Mouse (Mus musculus): Measurements from ENCODE around the gene Atxn10.

The Atxn10 gene

DNA sequence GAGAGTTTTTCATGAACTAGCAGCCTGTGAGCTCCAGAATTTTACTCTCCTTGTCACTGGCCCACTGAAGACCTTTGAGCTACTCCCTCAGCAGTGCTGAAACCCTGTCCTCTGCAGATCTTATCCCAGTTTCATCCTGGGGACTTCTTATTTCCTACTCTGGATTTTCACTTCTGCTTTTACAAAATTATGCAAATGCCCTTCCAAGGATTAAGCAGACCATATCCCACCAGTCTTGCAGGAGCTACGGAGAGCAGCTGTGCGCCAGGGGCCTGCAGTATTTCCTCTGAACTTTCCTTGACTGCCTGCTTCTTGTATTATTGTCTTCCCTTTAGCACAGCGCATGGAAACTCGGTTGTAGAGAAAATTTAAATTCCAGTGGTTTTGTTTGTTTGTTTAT, 68.7 kb downstream of the Atxn10 start:
- no peak for ATAC-seq (ENCODE audit: low TSS enrichment)

DNA sequence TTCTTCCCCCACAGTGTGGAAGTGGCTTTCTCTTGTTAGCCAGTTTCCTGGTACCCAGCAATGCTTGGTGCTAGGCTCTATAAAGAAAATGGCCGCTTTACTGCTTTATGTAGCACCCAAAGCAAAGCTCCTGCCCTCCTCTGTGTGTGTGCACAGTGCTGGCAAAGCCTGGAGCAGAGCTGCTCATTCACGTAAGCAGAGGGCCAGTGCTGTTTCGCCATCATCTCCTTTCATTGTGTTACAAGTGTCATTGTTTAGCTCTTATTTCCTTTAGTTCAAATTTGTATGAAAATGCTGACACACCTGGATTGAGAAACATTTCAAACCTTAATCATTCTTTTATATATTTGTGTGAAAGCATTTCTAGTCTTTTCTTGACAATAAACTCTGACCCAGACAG, 69.5 kb downstream of the Atxn10 start:
- no peak for ATAC-seq (ENCODE audit: low TSS enrichment)

DNA sequence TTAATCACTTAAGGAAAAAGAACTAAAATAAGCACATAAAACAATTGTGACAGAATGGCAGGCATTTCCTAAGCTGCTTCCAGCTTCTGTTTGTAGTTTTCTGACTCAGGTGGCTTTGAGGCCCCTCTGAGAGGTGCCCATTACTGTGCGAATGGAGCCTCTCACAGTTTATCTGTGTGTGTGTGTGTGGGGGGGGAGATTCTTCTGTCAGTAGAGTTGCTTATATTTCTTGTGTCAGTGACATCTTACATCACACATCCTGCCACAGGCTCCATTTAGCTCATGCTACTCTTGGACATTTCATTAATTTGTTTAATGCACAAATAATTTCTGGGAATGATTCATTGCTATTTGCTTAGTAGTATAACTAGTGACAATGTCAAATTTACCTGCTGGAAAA, 70.8 kb downstream of the Atxn10 start:
- ATAC-seq (ENCODE audit: low TSS enrichment): no peak

DNA sequence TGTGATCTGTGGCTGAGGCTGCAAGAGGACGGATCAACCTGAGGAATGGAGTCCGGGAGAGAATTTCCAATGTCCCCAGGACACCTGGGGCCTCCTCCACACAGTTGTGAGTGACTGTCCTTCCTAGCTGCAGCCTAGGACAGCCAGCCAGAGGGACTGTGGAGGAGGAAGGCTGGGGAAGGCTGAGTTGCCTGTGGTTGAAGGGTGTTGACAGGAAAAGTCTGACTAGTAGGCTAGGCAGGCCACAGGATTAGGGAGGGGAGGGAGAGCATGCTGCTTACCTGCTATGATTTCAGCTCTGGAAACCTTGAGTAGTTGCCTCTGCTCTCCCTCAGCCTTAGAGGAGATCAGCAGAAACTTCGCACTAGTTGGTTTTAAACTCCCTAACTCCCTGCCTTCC, 71.3 kb downstream of the Atxn10 start:
- no peak for ATAC-seq (ENCODE audit: low TSS enrichment)

DNA sequence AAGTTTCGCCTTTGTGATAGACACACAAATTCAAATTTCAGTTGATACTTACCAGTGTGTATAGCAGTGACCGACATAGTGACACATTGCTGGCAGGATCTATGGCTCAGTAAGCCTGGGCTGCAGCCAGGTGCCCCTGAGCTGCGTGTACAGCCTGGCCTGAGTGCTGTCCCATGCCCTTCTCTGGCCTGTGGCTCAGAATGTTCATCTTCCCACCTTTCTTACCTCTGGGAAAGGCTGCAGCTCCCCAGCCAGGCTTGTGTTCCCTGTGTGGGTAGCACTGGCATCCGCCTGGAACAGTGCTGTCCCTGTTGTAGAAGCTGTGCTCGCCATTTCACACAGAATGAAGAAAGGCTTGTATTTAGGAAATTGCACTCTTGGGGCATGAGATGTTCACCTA, 72.7 kb downstream of the Atxn10 start:
- peak; percentile 87 for ATAC-seq (ENCODE audit: low TSS enrichment)

DNA sequence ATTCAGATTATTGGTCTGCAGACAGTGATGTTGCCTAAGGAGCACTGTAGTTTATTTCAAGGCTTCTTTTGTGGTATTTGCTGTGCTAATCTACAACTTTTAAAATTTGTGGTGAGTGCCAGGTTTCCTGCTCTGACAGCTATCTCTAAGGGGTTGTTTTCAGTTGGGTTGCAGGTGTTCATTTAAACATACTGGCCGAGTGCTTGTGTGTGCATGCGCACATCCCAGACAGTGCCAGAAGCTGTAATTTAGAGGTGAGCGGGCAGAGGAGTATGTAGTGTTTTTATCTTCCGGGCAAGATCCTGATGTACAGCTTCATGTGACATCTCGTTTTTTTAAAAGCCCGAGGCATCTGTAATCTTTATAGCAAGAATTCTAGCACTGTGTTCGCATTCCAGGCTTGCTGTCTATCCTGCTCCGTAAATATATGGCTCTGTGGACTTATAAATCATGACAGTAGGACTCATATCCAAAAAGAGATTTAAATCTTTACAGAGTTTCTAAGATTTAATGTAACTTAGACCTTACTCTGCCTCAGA, 73.3 kb downstream of the Atxn10 start:
- ATAC-seq (ENCODE audit: low TSS enrichment): no peak

DNA sequence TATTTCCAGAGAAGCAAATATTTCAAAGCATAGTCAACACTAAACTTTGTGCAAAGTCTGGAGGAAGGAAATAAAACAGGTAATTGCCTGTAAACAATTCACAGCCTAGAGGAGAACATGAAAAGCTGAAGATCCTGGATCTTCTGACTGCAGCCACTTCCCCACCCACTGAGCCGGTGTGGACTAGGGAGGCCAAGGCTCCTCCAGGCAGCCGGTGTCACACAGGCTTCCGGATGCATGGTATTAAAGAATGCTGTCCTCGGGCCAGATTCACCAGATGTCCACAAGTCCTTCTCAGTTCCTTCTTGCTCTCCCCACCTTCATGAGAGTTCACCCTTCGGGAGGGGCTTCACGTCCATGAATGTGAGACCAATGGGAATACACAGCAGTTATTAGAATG, 73.8 kb downstream of the Atxn10 start:
- no peak for ATAC-seq (ENCODE audit: low TSS enrichment)

- ATAC-seq (ENCODE audit: low TSS enrichment): no peak
Observed at GRCm38 (mm10) chr15:85414620-85415019, 78.6 kb downstream of the Atxn10 start.

- no peak for ATAC-seq (ENCODE audit: low TSS enrichment)
Observed at GRCm38 (mm10) chr15:85420686-85421085, 84.6 kb downstream of the Atxn10 start.

DNA sequence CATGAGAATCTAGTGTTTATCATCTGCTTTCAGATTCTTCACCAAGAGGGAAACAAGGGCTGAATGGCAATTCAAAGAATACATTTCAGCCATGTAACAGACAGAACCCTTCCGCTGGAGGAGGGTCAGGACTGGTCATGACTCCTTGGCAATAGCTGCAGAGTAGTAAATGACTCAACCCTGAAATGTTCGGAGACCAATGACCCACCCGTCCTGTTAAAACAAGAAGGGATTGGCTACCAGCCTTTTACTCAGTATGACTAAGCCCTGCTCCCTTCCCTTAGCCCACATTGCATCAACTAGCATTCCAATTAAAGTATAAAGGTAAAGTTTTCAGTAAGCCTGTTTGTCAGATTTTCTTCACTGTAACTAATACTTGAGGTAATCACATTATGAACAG, 88.2 kb downstream of the Atxn10 start:
- no peak for ATAC-seq (ENCODE audit: low TSS enrichment)

DNA sequence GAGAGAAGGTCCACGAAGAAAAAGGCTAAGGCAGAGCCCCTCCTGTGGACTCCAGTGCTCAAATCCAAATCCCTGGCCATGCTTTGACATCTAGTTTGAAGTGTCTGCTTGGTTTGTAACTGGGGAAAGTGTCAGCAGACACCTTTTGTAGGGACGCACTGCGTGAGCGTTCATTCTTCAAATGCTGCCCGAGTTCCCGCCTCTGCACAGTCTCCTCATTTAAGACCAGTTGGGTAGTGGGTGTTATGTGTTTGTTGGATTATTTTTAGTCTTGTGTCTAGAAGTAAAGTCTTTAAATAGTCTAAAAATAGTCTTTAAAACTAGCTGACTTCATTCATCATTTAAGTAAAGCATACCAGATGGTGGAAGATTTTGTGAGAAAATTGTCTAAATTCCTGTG, 92.1 kb downstream of the Atxn10 start:
- ATAC-seq (ENCODE audit: low TSS enrichment): peak; percentile 66

DNA sequence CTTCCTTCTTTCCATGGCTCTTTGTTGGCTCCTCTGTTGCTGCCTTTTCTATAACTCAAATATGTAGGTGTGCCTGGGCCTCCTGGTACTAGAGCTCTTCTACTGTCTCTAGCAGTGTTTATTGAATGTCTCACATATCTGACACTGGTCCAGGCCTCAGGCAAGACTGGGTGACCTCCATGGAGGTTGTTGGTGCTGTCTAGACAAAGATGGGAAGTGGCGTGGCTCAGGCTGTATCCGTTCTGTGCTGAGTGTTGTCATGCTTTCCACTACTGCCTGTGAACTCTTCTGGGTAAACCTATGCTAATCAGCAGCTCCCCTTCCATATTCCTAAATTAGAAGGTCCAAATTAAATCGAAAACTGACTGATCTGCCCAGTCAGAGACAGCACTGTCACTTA, 106.5 kb downstream of the Atxn10 start:
- no peak for ATAC-seq (ENCODE audit: low TSS enrichment)

GRCm38 (mm10) chr15:85446652-85447051, 110.6 kb downstream of the Atxn10 start:
- no peak for ATAC-seq (ENCODE audit: low TSS enrichment)

DNA sequence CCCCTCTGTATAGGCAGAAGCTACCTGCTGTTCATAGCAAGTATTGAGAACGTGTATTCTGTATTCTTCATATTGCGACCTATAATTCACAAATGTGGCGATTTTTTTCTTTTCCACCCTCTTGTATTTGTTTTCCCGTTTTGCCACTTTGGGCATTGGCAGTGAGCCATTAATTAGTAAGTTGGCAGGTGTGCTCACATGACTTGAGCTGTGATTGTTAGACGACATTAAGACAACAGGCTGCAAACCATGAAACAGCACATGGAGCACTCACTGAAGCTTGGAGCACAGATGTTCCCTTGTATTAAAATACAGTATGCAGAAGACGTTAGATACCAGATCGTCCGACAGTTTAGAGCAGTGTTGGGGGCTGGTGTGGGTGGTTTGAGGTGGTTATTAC, 120.8 kb downstream of the Atxn10 start:
- ATAC-seq (ENCODE audit: low TSS enrichment): no peak

GRCm38 (mm10) chr15:85457838-85458237, 121.8 kb downstream of the Atxn10 start:
- no peak for ATAC-seq (ENCODE audit: low TSS enrichment)

GRCm38 (mm10) chr15:85458631-85459082, 122.6 kb downstream of the Atxn10 start:
- peak; percentile 31; the same call in 1 of the 2 replicates for ATAC-seq (ENCODE audit: low TSS enrichment)

DNA sequence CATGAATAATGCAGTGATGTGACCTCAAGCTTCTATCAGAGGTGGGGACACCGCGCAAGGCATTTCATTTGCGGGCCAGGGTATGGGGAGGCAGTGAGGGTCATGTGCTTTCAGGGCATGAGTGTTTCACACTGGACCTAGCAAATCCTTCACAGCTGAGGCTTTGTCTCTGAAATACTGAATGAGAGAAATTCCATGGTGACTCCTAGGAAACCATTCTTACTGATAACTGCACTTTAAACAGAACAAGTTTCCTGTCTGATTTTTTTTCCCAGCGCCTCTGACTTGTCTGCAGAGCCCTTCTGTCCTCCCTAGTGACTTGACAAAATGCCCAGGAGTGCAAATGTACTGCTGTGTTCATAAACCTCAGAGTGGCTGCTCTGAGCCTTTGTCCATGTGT, 125.5 kb downstream of the Atxn10 start:
- ATAC-seq (ENCODE audit: low TSS enrichment): no peak

DNA sequence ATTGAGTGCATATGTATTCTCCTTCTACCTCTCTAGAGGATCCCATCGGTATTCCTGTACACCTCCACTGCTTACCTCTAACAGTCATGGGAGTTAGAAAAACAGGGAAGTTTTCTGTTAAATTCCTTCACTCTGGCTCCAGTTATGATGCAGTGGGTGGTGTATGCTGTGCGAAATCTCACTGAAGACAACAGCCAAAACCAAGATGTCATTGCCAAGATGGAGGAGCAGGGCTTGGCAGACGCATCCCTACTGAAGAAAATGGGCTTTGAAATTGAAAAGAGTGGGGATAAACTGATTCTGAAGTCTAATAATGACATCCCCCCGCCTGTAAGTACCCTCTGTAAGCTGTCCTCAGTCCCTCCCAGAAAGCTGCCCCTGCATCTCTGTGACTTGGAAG, 126.1 kb downstream of the Atxn10 start:
- peak; percentile 70 for ATAC-seq (ENCODE audit: low TSS enrichment)

DNA sequence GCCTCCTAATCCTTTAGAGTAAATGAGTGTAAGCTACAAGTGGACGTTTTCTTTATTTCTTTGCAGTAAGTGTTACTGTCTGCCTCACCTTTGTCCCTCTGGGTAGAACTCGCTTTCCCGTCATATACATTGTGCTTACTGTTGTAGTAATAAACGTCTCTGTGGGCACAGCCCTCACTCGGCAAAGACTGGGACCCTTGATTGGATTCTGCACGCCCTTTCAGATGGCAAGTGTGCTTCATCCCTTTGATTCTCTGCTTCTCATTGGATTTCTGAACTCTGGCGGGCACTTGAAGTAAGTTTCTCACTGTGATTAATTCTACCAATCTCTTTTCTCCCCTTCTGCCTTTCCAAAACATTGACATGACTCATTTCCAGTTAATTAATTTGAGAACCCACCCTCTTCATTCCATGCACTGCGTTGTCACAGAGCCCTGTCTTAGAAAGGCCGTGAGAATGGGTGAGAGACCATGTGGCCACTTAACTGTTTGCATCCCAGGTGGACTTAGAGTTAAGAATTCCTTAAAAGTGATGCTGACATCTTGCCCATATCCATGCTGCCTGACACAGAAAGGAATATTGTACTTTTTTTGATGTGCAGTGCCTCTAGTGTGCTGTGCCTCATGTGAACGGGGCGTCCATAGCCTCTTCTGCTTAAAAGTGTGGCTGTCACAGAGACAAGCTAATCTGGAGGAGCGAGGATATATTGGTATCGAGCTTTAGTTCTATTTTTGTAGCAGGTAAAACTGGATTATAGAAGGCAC, 127.2 kb downstream of the Atxn10 start:
- no peak for ATAC-seq (ENCODE audit: low TSS enrichment)

DNA sequence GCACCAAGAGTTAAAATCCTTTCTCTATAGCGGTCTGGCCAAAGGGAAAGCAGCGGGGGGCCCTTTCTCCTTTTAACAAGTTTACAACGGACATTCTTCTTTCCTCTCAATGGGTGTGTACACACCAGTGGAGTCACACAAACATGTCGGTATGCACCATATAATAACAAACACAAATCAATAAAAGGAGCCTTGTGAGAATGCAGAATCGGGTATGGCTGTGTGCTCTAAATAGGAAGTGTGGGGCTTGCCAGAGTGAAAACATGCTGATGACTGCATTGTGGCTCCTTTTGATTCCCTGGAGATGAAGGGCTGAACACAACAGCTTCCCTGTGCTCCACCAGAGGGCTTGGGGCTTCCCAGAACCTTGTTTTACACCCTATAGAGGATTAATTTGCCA, 128.1 kb downstream of the Atxn10 start:
- ATAC-seq (ENCODE audit: low TSS enrichment): no peak

DNA sequence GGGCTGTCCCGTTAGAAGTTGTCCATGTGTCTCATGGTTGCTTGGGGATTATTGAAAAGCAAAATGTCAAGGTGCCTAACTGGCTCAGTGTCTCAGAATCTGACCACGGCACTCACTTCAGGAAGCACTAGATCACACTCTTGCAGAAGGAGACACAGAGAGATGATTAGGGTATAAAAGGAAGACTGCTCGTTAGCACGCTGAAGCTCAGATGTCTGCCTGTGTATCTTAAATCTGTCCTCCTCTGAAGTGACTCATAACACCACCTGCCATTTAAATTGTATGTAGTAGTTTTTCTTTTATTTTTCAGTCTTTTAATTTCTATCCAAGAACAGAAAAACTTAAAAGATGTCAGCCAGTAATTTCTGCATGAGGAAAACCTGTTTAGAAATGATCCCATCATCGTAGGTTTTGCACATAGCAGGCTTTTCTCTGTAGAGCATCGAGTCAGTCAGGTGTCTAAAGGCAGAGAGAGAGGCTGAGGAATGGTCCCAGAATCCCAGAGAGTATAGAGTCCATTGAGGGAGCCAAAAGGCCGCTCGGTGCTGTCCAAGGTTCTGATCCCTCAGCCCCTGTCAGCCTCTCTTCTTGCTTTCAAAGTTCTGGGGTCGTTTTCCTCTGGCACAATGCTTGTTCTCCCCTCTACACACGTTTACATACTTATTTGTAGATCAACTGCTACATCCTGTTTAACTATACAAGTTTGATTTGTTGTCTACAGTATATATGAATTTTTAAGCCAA, 128.9 kb downstream of the Atxn10 start:
- 0 out of 2 replicates have a peak, but pooled peaks have one; percentile 25 for ATAC-seq (ENCODE audit: low TSS enrichment)

DNA sequence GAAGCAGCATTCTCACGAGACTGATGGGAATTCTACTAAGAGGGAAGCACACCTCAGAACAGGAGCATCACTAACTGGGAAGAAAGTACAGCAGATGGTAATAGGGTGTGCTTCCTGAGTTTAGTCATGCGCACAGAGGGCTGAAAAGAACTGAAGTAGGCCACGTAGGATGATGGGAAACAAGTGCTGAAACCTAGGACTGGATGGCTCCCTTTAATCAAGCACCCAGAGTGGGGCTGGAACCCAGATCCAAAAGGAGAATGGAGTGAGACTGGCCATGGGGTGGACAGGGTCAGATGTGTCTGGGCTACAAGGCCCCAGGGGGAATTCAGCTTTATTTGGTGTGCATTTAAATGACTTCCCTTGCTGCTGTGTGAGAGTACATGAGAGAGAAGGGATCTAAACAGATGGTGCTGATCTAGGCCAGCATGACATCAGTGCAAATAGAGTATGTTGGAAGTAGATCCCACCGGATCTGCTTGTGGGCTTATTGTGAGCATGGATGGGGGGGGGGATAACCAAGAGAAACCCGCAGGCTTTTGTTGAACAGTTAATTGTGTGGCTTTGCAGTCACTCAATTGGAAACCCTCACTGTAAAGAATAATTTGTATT, 130.5 kb downstream of the Atxn10 start:
- ATAC-seq (ENCODE audit: low TSS enrichment): peak; percentile 60

DNA sequence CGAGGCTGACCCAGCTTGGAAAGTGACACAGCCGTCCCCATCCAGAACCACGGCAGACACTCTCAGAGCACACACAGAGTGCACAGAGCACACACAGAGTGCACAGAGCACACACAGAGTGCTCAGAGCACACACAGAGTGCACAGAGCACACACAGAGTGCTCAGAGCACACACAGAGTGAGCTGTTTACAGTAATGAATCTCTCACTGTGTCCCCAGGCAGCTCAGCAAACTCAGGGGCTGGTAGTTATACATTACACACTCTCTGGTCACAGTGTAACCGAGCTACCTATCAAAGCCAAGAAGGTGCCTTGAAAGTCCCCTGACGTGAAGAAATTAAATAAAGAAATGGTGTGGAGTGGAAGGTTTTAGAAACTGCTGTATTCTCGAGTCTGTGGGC, 133.4 kb downstream of the Atxn10 start:
- ATAC-seq (ENCODE audit: low TSS enrichment): no peak
